Mouse (Mus musculus) heart, postnatal 0 days (tissue): ENCODE results near the gene Hyou1.

ENCODE experiments used
- CTCF ChIP-seq: IDR thresholded peaks from 2 replicates; pipeline ENCODE4 v1.5.1; 2016; ENCODE audit warnings: antibody characterized with exemption, control low read depth, low read depth
- EP300 ChIP-seq: IDR thresholded peaks from 2 replicates; pipeline ENCODE4 v1.6.1; 2016; ENCODE audit warnings: antibody characterized with exemption, low read depth

DNA sequence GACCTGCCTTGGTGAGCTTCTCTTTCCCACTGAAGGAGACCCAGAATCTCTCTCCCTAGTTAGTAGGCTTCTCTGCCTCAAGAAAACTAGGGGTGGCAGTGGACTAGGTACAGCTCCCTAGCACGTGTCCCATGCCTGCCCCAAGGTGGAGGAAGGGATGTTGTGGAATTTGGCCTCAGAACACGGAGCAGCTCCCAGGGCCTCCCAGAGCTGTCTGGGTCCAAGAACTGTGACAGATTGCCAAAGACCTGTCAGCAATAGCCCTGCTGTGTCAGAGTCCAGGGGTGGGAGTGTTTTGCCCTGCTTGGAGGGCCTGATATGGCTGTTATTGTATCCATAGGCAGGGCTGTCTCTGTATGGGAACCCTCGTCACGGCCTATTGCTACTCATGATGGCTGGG, 21.8 kb downstream of the Hyou1 start:
- TF ChIP-seq CTCF (no peak), EP300 (no peak)
